In genomic region chr2:125562407-125562806, GRCm38 (mm10) we compare ENCODE assay signal across 17 mouse cellular contexts. TPM values are rescaled to one million over a fixed set of nuclear protein-coding genes. Genes with fewer than 3 reads are reported as not detected.
"Had no signal": no experiment of that assay in that cellular context is flagged by ENCODE, and none has a peak within 500 bp of the region (broad histone marks: within the 10 kb centered on the region; RNA-seq: fewer than 3 reads in every experiment).

No protein-coding gene starts in this region.

- H3K4me3 ChIP-seq: neural tube, embryonic 13.5 days; neural tube, embryonic 15.5 days; stomach, embryonic 15.5 days had no signal

- H3K9ac ChIP-seq: neural tube, embryonic 13.5 days; neural tube, embryonic 15.5 days; stomach, embryonic 15.5 days had no signal

- H3K27me3 ChIP-seq: neural tube, embryonic 13.5 days; neural tube, embryonic 15.5 days; stomach, embryonic 15.5 days had no signal

- H3K27ac ChIP-seq: neural tube, embryonic 13.5 days; neural tube, embryonic 15.5 days; stomach, embryonic 15.5 days; stomach, postnatal 0 days had no signal

- DNase-seq: retina, postnatal 1 day; right cerebral cortex, adult 18-20 months; right cerebral cortex, postnatal 14 days; right cerebral cortex, postnatal 25 days; right cerebral cortex, postnatal 4 days; spleen, adult 18-20 months; thymus, adult 18-20 months; thymus, adult 2 months; thymus, postnatal 14 days; thymus, postnatal 25 days; thymus, postnatal 36 days; thymus, postnatal 4 days had no signal

- H3K4me2 ChIP-seq: neural tube, embryonic 13.5 days; neural tube, embryonic 15.5 days; stomach, embryonic 15.5 days had no signal

- H3K4me1 ChIP-seq: neural tube, embryonic 15.5 days had no signal

- H3K9me3 ChIP-seq: neural tube, embryonic 13.5 days; neural tube, embryonic 15.5 days; stomach, embryonic 15.5 days had no signal

RNA-seq across cellular contexts. Expression of gene Gm9913, which starts 57.5 kb away (rescaled TPM):
- total RNA-seq: neutrophil, adult 5-6 weeks had no signal
- polyA plus RNA-seq: neural tube, embryonic 13.5 days had no signal
